Mouse (Mus musculus): ENCODE measurements around the gene Themis2. TPM values are rescaled to one million over a fixed set of nuclear protein-coding genes. Genes with fewer than 3 reads are reported as not detected.
A peak's percentile ranks its signal among the peaks of the same experiment; 100 is the strongest.
"Not testable (repeated sequence)": the region's sequence is repeated elsewhere in the genome, so short reads cannot be mapped to it uniquely, and the experiment has no call there.

The Themis2 gene
- polyA plus RNA-seq, 1 experiment from 2014 or later, result 1.1 TPM

GRCm38 (mm10) chr4:132793322-132794004, 2.7 kb downstream of the Themis2 start:
- H3K9ac ChIP-seq (ENCODE audit: low read length); H3K9me3 ChIP-seq (ENCODE audit: control insufficient read depth, low read length); H3K27me3 ChIP-seq (ENCODE audit: control insufficient read depth, insufficient read depth, low read length); H3K4me2 ChIP-seq; H3K4me1 ChIP-seq (ENCODE audit: control insufficient read depth, insufficient read depth, low read length); H3K36me3 ChIP-seq (ENCODE audit: control insufficient read depth, insufficient read depth, low read length); ATAC-seq (ENCODE audit: low FRiP score); H3K4me3 ChIP-seq (ENCODE audit: low read depth, low read length); H3K27ac ChIP-seq (ENCODE audit: low read depth, low read length): not testable (repeated sequence)
- DNase-seq (ENCODE audit: low spot score, missing footprints), result peak; percentile 81
- 94% methylated on average over 8 of the region's 9 CpGs for WGBS

DNA sequence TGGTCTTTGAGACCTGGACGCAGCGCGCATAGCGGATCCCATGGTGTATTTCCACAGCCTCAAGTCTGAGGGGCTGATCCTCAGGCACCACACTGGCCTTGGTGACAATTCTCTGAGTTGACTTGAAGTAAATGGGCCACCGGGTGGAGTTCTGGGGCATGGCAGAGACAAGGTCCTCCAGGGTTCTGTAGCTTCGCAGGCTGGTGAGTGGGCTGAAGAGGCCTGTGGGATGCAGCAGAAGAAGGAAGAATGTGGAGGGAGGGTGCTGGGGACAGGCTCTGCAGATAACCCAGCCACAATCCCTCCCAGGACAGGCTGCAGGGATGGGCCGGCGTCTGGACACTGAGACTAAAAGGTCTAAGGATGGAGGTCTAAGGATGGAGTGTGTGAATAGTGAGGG, 6.5 kb downstream of the Themis2 start:
- WGBS, result 92% methylated on average over 8 of the region's 8 CpGs
- no peak overlapping the region for H3K4me3 ChIP-seq (ENCODE audit: low read depth, low read length)
- no peak overlapping the region for H3K9ac ChIP-seq (ENCODE audit: low read length)
- ATAC-seq (ENCODE audit: low FRiP score) (no peak), DNase-seq (ENCODE audit: low spot score, missing footprints) (peak; percentile 61)
- H3K9me3 ChIP-seq (ENCODE audit: control insufficient read depth, low read length), result no peaks in the 10 kb centered on the region
- H3K36me3 ChIP-seq (ENCODE audit: control insufficient read depth, insufficient read depth, low read length), result no peaks in the 10 kb centered on the region
- H3K27ac ChIP-seq (ENCODE audit: low read depth, low read length), result no peak overlapping the region
- no peak overlapping the region for H3K4me2 ChIP-seq
- H3K27me3 ChIP-seq (ENCODE audit: control insufficient read depth, insufficient read depth, low read length), result no peaks in the 10 kb centered on the region
- H3K4me1 ChIP-seq (ENCODE audit: control insufficient read depth, insufficient read depth, low read length), result no peaks in the 10 kb centered on the region

GRCm38 (mm10) chr4:132785228-132785627, 11.0 kb downstream of the Themis2 start:
- H3K4me3 ChIP-seq (ENCODE audit: low read depth, low read length), result no peak overlapping the region
- no peaks in the 10 kb centered on the region for H3K4me1 ChIP-seq (ENCODE audit: control insufficient read depth, insufficient read depth, low read length)
- no peak for ATAC-seq (ENCODE audit: low FRiP score)
- no peak overlapping the region for H3K27ac ChIP-seq (ENCODE audit: low read depth, low read length)
- H3K9ac ChIP-seq (ENCODE audit: low read length), result no peak overlapping the region
- no peaks in the 10 kb centered on the region for H3K9me3 ChIP-seq (ENCODE audit: control insufficient read depth, low read length)
- H3K36me3 ChIP-seq (ENCODE audit: control insufficient read depth, insufficient read depth, low read length), result no peaks in the 10 kb centered on the region
- peak; percentile 72 for DNase-seq (ENCODE audit: low spot score, missing footprints)
- H3K27me3 ChIP-seq (ENCODE audit: control insufficient read depth, insufficient read depth, low read length), result no peaks in the 10 kb centered on the region
- H3K4me2 ChIP-seq, result no peak overlapping the region
- 94% methylated on average over 13 of the region's 13 CpGs for WGBS

- H3K36me3 ChIP-seq (ENCODE audit: control insufficient read depth, insufficient read depth, low read length), result peaks cover 7% of the 10 kb centered on the region; the same call in 1 of the 2 replicates
- ATAC-seq (ENCODE audit: low FRiP score), result no peak
- 88% methylated on average over 2 of the region's 2 CpGs for WGBS
- H3K9me3 ChIP-seq (ENCODE audit: control insufficient read depth, low read length), result no peaks in the 10 kb centered on the region
- DNase-seq (ENCODE audit: low spot score, missing footprints), result no peak
- no peaks in the 10 kb centered on the region for H3K4me1 ChIP-seq (ENCODE audit: control insufficient read depth, insufficient read depth, low read length)
- no peak overlapping the region for H3K4me2 ChIP-seq
- no peaks in the 10 kb centered on the region for H3K27me3 ChIP-seq (ENCODE audit: control insufficient read depth, insufficient read depth, low read length)
- no peak overlapping the region for H3K4me3 ChIP-seq (ENCODE audit: low read depth, low read length)
- no peak overlapping the region for H3K9ac ChIP-seq (ENCODE audit: low read length)
- no peak overlapping the region for H3K27ac ChIP-seq (ENCODE audit: low read depth, low read length)
Observed at GRCm38 (mm10) chr4:132783732-132784131, 12.5 kb downstream of the Themis2 start.

GRCm38 (mm10) chr4:132780288-132780687, 15.9 kb downstream of the Themis2 start:
- no peaks in the 10 kb centered on the region for H3K27me3 ChIP-seq (ENCODE audit: control insufficient read depth, insufficient read depth, low read length)
- peaks cover 23% of the 10 kb centered on the region for H3K36me3 ChIP-seq (ENCODE audit: control insufficient read depth, insufficient read depth, low read length)
- no peaks in the 10 kb centered on the region for H3K9me3 ChIP-seq (ENCODE audit: control insufficient read depth, low read length)
- no peak overlapping the region for H3K4me2 ChIP-seq
- ATAC-seq (ENCODE audit: low FRiP score), result no peak
- H3K27ac ChIP-seq (ENCODE audit: low read depth, low read length), result no peak overlapping the region
- H3K9ac ChIP-seq (ENCODE audit: low read length), result no peak overlapping the region
- no peaks in the 10 kb centered on the region for H3K4me1 ChIP-seq (ENCODE audit: control insufficient read depth, insufficient read depth, low read length)
- WGBS, result 93% methylated on average over 4 of the region's 4 CpGs
- DNase-seq (ENCODE audit: low spot score, missing footprints), result peak; percentile 77
- H3K4me3 ChIP-seq (ENCODE audit: low read depth, low read length), result no peak overlapping the region

DNA sequence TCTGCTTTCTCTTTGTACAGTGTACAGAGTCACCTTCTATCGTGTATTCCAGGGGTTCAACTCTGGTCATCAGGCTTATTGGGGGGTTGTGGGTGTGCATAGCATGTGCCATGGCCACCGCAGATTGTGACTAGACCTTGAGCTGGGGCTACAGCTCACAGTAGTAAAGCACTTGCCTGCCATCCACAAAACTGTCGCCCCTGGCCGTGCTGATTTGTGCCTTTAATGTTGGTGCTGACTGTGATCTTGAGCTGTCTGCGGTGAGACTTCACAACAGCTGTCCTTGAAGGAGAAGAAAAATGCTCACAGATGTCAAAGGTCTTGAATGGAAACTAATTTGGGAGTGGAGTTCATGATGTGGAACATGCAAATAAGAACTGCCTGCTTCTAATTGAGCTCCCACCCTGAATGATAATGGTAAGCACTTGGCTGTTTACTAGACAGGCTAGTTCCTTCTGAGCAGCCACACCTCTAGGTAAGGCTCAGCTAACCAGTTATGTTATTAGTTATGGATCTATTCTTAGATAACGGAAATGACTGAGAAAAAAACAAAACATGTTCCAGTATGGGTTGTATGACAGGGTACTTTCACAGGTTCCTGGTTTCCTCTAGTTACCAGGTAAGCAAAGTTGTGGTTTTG, 17.5 kb downstream of the Themis2 start:
- ATAC-seq (ENCODE audit: low FRiP score), result no peak
- no peak overlapping the region for H3K9ac ChIP-seq (ENCODE audit: low read length)
- H3K27ac ChIP-seq (ENCODE audit: low read depth, low read length), result no peak overlapping the region
- H3K36me3 ChIP-seq (ENCODE audit: control insufficient read depth, insufficient read depth, low read length), result peaks cover 25% of the 10 kb centered on the region
- H3K27me3 ChIP-seq (ENCODE audit: control insufficient read depth, insufficient read depth, low read length), result no peaks in the 10 kb centered on the region
- H3K4me2 ChIP-seq, result no peak overlapping the region
- H3K9me3 ChIP-seq (ENCODE audit: control insufficient read depth, low read length), result no peaks in the 10 kb centered on the region
- 92% methylated on average over 6 of the region's 6 CpGs for whole genome bisulfite sequencing
- H3K4me3 ChIP-seq (ENCODE audit: low read depth, low read length), result no peak overlapping the region
- DNase-seq (ENCODE audit: low spot score, missing footprints), result peak; percentile 23
- no peaks in the 10 kb centered on the region for H3K4me1 ChIP-seq (ENCODE audit: control insufficient read depth, insufficient read depth, low read length)

DNA sequence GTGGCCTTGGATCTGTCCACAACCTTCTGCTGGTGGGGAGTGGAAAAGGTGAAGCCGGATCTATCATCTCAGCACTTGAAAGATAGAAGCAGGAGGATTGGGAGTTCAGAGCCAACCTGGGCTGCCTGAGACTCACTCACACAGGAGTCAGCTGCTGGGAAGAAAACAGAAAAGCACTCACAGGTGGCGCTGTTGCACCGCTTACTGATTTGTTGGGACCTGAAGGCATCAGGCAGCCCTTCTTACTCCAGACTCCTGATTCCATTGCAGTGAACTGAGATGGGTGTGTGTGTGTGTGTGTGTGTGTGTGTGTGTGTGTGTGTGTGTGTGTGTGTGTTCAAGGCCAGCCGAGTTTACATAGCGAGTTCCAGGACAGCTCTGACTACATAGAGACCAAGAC, 19.4 kb downstream of the Themis2 start:
- Histone ChIP-seq H3K4me1 (ENCODE audit: control insufficient read depth, insufficient read depth, low read length) (no peaks in the 10 kb centered on the region), H3K36me3 (ENCODE audit: control insufficient read depth, insufficient read depth, low read length) (peaks cover 28% of the 10 kb centered on the region), H3K4me2 (no peak overlapping the region), H3K27ac (ENCODE audit: low read depth, low read length) (no peak overlapping the region), H3K4me3 (ENCODE audit: low read depth, low read length) (no peak overlapping the region), H3K9ac (ENCODE audit: low read length) (no peak overlapping the region), H3K9me3 (ENCODE audit: control insufficient read depth, low read length) (no peaks in the 10 kb centered on the region), H3K27me3 (ENCODE audit: control insufficient read depth, insufficient read depth, low read length) (no peaks in the 10 kb centered on the region)
- DNase-seq (ENCODE audit: low spot score, missing footprints) (peak; percentile 85), ATAC-seq (ENCODE audit: low FRiP score) (no peak)
- 94% methylated on average over 5 of the region's 5 CpGs for WGBS

GRCm38 (mm10) chr4:132774905-132775304, 21.3 kb downstream of the Themis2 start:
- 94% methylated on average over 3 of the region's 3 CpGs for WGBS
- H3K27ac ChIP-seq (ENCODE audit: low read depth, low read length), result no peak overlapping the region
- no peaks in the 10 kb centered on the region for H3K9me3 ChIP-seq (ENCODE audit: control insufficient read depth, low read length)
- DNase-seq (ENCODE audit: low spot score, missing footprints), result peak; percentile 12
- no peaks in the 10 kb centered on the region for H3K4me1 ChIP-seq (ENCODE audit: control insufficient read depth, insufficient read depth, low read length)
- H3K36me3 ChIP-seq (ENCODE audit: control insufficient read depth, insufficient read depth, low read length), result peaks cover 37% of the 10 kb centered on the region
- H3K27me3 ChIP-seq (ENCODE audit: control insufficient read depth, insufficient read depth, low read length), result no peaks in the 10 kb centered on the region
- ATAC-seq (ENCODE audit: low FRiP score), result no peak
- H3K9ac ChIP-seq (ENCODE audit: low read length), result no peak overlapping the region
- no peak overlapping the region for H3K4me3 ChIP-seq (ENCODE audit: low read depth, low read length)
- no peak overlapping the region for H3K4me2 ChIP-seq

DNA sequence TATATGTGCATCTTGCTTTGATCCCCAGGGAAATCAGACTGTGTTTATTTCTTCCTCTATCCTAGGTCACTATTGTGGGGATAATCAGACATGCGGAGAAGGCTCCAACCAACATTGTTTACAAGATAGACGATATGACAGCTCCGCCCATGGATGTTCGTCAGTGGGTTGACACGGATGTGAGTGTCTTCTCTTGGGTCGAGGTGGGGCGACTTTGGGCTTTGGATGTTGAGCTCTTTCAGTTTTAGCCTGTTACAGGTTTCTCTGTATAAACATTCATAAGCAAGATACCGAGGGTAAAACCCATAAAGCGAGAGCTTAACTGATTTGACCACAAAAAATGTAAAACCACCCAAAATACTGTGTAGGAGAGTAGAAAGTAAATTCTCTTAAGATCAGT, 24.4 kb downstream of the Themis2 start:
- 94% methylated on average over 9 of the region's 9 CpGs for whole genome bisulfite sequencing
- Histone ChIP-seq H3K4me1 (ENCODE audit: control insufficient read depth, insufficient read depth, low read length) (peaks cover 6% of the 10 kb centered on the region; the same call in 1 of the 2 replicates), H3K27ac (ENCODE audit: low read depth, low read length) (no peak overlapping the region), H3K27me3 (ENCODE audit: control insufficient read depth, insufficient read depth, low read length) (no peaks in the 10 kb centered on the region), H3K36me3 (ENCODE audit: control insufficient read depth, insufficient read depth, low read length) (peaks cover 24% of the 10 kb centered on the region), H3K9me3 (ENCODE audit: control insufficient read depth, low read length) (no peaks in the 10 kb centered on the region), H3K9ac (ENCODE audit: low read length) (no peak overlapping the region), H3K4me2 (no peak overlapping the region), H3K4me3 (ENCODE audit: low read depth, low read length) (no peak overlapping the region)
- ATAC-seq (ENCODE audit: low FRiP score), result no peak
- DNase-seq (ENCODE audit: low spot score, missing footprints), result peak; percentile 73
